Mouse (Mus musculus): ENCODE measurements around the gene Emilin1. TPM values are rescaled to one million over a fixed set of nuclear protein-coding genes. Genes with fewer than 3 reads are reported as not detected.

Emilin1 gene
- polyA plus RNA-seq, 1 experiment from 2014 or later, result 306 TPM

DNA sequence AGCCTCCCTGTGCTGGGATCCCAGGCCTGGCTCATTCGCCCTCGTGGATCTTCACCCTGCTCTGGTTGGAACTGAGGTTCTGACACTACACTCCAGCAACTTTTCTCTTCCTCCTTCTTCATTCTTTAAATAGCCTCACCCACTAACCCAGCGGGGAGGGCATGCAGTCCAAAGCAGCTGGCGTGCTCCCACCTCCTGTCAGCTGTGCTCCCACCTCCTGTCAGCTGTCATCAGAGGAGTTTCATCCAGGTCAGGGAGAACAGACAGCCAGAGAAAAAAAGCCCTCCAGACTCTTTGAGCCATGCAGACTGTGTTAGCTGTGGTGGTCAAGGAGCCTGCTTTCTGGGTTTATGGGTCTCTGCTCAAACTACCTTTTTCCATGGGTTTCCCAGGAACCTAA lies 18.2 kb downstream of the Emilin1 start:
- H3K27me3 ChIP-seq, result no peaks in the 10 kb centered on the region
- H3K9ac ChIP-seq, result no peak overlapping the region
- 91% methylated on average over 4 of the region's 4 CpGs for WGBS
- H3K36me3 ChIP-seq, result no peaks in the 10 kb centered on the region
- no peak overlapping the region for H3K27ac ChIP-seq
- no peaks in the 10 kb centered on the region for H3K9me3 ChIP-seq (replicated peaks)
- H3K4me3 ChIP-seq (replicated peaks), result no peak overlapping the region
- ATAC-seq (replicated peaks; ENCODE audit: low FRiP score), result no peak
- H3K4me1 ChIP-seq, result peaks cover 4% of the 10 kb centered on the region; the same call in 1 of the 2 replicates
- no peak overlapping the region for H3K4me2 ChIP-seq

GRCm38 (mm10) chr5:30933705-30934104 lies 20.5 kb downstream of the Emilin1 start:
- WGBS, result 67% methylated on average over 5 of the region's 5 CpGs

DNA sequence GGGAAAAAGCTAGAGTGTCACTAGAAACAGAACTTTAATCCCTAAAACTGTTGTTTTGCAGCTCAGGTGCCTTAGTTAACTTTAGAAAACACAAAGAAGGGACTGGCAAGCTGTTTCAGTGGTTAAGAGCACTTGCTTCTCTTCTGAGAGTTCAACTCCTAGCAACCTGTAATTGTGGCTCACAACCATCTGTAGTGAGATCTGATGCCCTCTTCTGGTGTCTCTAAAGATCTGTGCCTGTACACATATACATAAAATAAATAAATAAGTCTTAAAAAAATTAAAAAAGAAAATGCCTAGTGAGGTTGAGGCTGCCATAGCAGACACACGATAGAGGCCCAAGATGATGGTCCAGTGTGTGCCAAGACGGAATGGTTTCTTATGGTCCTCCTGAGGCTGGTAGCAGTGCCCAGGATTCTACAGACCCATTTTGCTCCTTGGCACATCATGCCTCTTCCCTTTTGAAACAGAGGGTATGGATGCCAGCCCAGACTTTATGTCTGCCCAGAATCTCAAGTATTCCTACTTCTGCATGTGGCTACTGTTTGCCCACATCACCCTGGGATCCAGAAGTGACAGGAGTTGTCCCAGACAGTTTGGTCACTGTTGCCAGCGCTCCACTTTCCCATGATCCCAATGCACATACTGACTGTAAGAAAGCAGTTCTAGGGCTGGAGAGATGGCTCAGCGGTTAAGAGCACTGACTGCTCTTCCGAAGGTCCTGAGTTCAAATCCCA lies 21.7 kb downstream of the Emilin1 start:
- 89% methylated on average over 5 of the region's 5 CpGs for WGBS
- Histone ChIP-seq H3K27ac (no peak overlapping the region), H3K4me3 (replicated peaks) (no peak overlapping the region), H3K9ac (no peak overlapping the region), H3K36me3 (no peaks in the 10 kb centered on the region), H3K27me3 (no peaks in the 10 kb centered on the region), H3K9me3 (replicated peaks) (no peaks in the 10 kb centered on the region), H3K4me2 (no peak overlapping the region), H3K4me1 (no peaks in the 10 kb centered on the region)
- no peak for ATAC-seq (replicated peaks; ENCODE audit: low FRiP score)

More at GRCm38 (mm10) chr5:30933705-30934104, 20.5 kb downstream of the Emilin1 start:
- no peak for ATAC-seq (replicated peaks; ENCODE audit: low FRiP score)
- no peak overlapping the region for H3K27ac ChIP-seq
- H3K4me2 ChIP-seq, result no peak overlapping the region
- no peak overlapping the region for H3K9ac ChIP-seq
- no peaks in the 10 kb centered on the region for H3K36me3 ChIP-seq
- H3K9me3 ChIP-seq (replicated peaks), result no peaks in the 10 kb centered on the region
- H3K27me3 ChIP-seq, result no peaks in the 10 kb centered on the region
- no peaks in the 10 kb centered on the region for H3K4me1 ChIP-seq
- no peak overlapping the region for H3K4me3 ChIP-seq (replicated peaks)

- Histone ChIP-seq H3K36me3 (no peaks in the 10 kb centered on the region), H3K4me2 (no peak overlapping the region), H3K9me3 (replicated peaks) (no peaks in the 10 kb centered on the region), H3K4me3 (replicated peaks) (no peak overlapping the region), H3K27me3 (peaks cover 8% of the 10 kb centered on the region; the same call in 1 of the 2 replicates), H3K27ac (no peak overlapping the region), H3K4me1 (peaks cover 11% of the 10 kb centered on the region), H3K9ac (no peak overlapping the region)
- WGBS, result 96% methylated on average over 2 of the region's 2 CpGs
- no peak for ATAC-seq (replicated peaks; ENCODE audit: low FRiP score)
Measured at GRCm38 (mm10) chr5:30943004-30943403, 29.8 kb downstream of the Emilin1 start.

- no peak for ATAC-seq (replicated peaks; ENCODE audit: low FRiP score)
- peaks cover 20% of the 10 kb centered on the region for H3K4me1 ChIP-seq
- H3K9me3 ChIP-seq (replicated peaks), result no peaks in the 10 kb centered on the region
- H3K9ac ChIP-seq, result no peak overlapping the region
- no peak overlapping the region for H3K4me3 ChIP-seq (replicated peaks)
- no peak overlapping the region for H3K27ac ChIP-seq
- 0 out of 2 replicates have a peak overlapping the region, but pooled peaks have one; percentile 90 for H3K4me2 ChIP-seq
- WGBS, result 90% methylated on average over 6 of the region's 6 CpGs
- H3K27me3 ChIP-seq, result peaks cover 8% of the 10 kb centered on the region; the same call in 1 of the 2 replicates
- H3K36me3 ChIP-seq, result no peaks in the 10 kb centered on the region
Measured at GRCm38 (mm10) chr5:30944344-30944743, 31.1 kb downstream of the Emilin1 start.

DNA sequence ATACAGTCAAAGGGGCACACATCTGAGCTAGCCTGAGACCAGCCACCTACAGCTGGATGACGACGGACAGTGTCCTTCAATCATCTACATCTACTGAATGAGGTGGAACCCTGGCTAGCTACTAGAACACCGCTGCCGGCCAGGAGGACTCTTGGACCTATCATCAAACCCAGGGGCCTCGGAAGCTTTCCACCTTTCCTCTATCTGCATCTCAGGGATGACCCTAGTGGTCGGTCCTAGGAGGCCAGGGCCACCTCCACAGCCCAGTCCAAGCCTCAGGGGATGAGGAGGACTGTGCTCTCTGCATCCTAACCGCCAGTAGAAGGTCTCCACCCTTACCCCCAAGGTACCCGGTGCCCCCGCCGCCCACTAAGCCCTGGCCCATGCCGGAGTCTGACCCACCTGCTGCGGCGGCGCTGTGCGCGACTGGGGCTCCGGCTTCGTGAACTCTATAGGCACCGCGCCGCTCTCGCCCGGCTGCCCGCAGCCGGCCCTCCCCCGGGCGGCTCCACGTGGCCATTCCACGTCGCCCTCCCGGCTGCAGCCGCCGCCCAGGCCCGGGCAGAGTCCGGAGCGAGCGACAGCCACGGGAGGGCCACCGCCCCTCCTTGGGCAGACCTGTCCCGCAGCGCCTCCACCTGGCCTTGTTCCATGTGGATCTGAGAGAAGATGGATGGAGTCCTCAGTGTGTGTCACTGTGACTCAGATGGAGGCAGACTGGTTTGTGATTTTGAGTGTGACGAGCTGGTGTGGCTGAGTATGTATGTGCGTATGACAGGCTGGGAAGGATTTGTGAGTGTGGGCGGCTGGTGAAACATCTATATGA lies 32.0 kb downstream of the Emilin1 start, which contains the start of gene Cgref1:
Cgref1 (minus strand) TSS at position 636 of the 826 bp plus-strand sequence.
- 5% methylated on average over 44 of the region's 44 CpGs for WGBS

GRCm38 (mm10) chr5:30948620-30949019 lies 35.4 kb downstream of the Emilin1 start:
- no peak for ATAC-seq (replicated peaks; ENCODE audit: low FRiP score)
- H3K36me3 ChIP-seq, result peaks cover 22% of the 10 kb centered on the region
- H3K9ac ChIP-seq, result no peak overlapping the region
- no peak overlapping the region for H3K4me3 ChIP-seq (replicated peaks)
- peaks cover 8% of the 10 kb centered on the region; the same call in 1 of the 2 replicates for H3K27me3 ChIP-seq
- H3K4me1 ChIP-seq, result peaks cover 34% of the 10 kb centered on the region
- no peaks in the 10 kb centered on the region for H3K9me3 ChIP-seq (replicated peaks)
- H3K4me2 ChIP-seq, result 0 out of 2 replicates have a peak overlapping the region, but pooled peaks have one; percentile 78
- peak overlapping the region; percentile 88 for H3K27ac ChIP-seq
- 71% methylated on average over 5 of the region's 5 CpGs for WGBS

More for the DNA sequence above, 32.0 kb downstream of the Emilin1 start, which contains the start of gene Cgref1:
- Histone ChIP-seq H3K9me3 (replicated peaks) (no peaks in the 10 kb centered on the region), H3K9ac (peak within 1 kb of the TSS; percentile 50), H3K27ac (no peak within 1 kb of the TSS), H3K36me3 (no peaks in the 10 kb centered on the region), H3K4me3 (replicated peaks) (peak within 1 kb of the TSS; percentile 52), H3K4me2 (peak within 1 kb of the TSS; percentile 90), H3K27me3 (peaks cover 8% of the 10 kb centered on the region; the same call in 1 of the 2 replicates), H3K4me1 (peaks cover 26% of the 10 kb centered on the region)
- ATAC-seq (replicated peaks; ENCODE audit: low FRiP score), result peak; percentile 68

GRCm38 (mm10) chr5:30949654-30950326 lies 36.6 kb downstream of the Emilin1 start:
- ATAC-seq (replicated peaks; ENCODE audit: low FRiP score), result peak; percentile 91
- peaks cover 33% of the 10 kb centered on the region for H3K4me1 ChIP-seq
- H3K4me2 ChIP-seq, result peak overlapping the region; percentile 78
- WGBS, result under 1% methylated on average over 31 of the region's 31 CpGs
- H3K27ac ChIP-seq, result peak overlapping the region; percentile 88
- peak overlapping the region; percentile 49 for H3K9ac ChIP-seq
- H3K4me3 ChIP-seq (replicated peaks), result peak overlapping the region; percentile 59
- H3K27me3 ChIP-seq, result peaks cover 4% of the 10 kb centered on the region; the same call in 1 of the 2 replicates
- no peaks in the 10 kb centered on the region for H3K9me3 ChIP-seq (replicated peaks)
- H3K36me3 ChIP-seq, result peaks cover 33% of the 10 kb centered on the region

- WGBS, result 69% methylated on average over 4 of the region's 4 CpGs
Measured at GRCm38 (mm10) chr5:30950451-30950850, 37.2 kb downstream of the Emilin1 start.

GRCm38 (mm10) chr5:30950922-30951321 lies 37.7 kb downstream of the Emilin1 start:
- Histone ChIP-seq H3K9ac (no peak overlapping the region; the same call in 1 of the 2 replicates), H3K27me3 (no peaks in the 10 kb centered on the region), H3K36me3 (peaks cover 45% of the 10 kb centered on the region), H3K4me1 (peaks cover 23% of the 10 kb centered on the region), H3K27ac (no peak overlapping the region), H3K4me2 (peak overlapping the region; percentile 78; the same call in 1 of the 2 replicates), H3K9me3 (replicated peaks) (no peaks in the 10 kb centered on the region), H3K4me3 (replicated peaks) (no peak overlapping the region)
- 92% methylated on average over 2 of the region's 2 CpGs for WGBS
- no peak for ATAC-seq (replicated peaks; ENCODE audit: low FRiP score)

More at GRCm38 (mm10) chr5:30950451-30950850, 37.2 kb downstream of the Emilin1 start:
- Histone ChIP-seq H3K9ac (peak overlapping the region; percentile 49), H3K4me3 (replicated peaks) (peak overlapping the region; percentile 59), H3K36me3 (peaks cover 40% of the 10 kb centered on the region), H3K4me1 (peaks cover 27% of the 10 kb centered on the region), H3K9me3 (replicated peaks) (no peaks in the 10 kb centered on the region), H3K27ac (peak overlapping the region; percentile 88), H3K4me2 (peak overlapping the region; percentile 78), H3K27me3 (no peaks in the 10 kb centered on the region)
- ATAC-seq (replicated peaks; ENCODE audit: low FRiP score), result no peak

DNA sequence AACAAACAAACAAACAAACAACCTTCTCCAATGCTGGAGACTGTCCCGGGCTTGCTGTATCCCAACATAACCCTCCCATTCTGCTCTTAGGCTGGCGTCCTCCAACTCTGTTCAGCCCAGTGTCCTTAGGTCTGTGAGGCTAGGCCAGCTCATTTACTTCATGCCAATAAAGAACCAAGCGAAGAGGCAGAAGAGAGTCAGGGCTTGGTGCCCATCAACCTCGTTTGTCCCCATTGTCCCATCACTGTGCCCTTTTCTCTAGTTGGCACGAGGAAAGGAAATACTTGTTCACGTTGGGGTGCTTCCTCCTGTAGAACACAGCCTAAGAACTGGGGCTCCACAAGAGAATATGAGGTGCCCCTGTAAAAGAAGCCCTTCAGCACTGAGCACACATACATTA lies 38.5 kb downstream of the Emilin1 start:
- H3K27me3 ChIP-seq, result no peaks in the 10 kb centered on the region
- peaks cover 23% of the 10 kb centered on the region for H3K4me1 ChIP-seq
- no peak overlapping the region for H3K4me3 ChIP-seq (replicated peaks)
- H3K9ac ChIP-seq, result no peak overlapping the region
- WGBS, result 89% methylated on average over 6 of the region's 6 CpGs
- no peak overlapping the region for H3K4me2 ChIP-seq
- H3K36me3 ChIP-seq, result peaks cover 47% of the 10 kb centered on the region
- ATAC-seq (replicated peaks; ENCODE audit: low FRiP score), result no peak
- H3K9me3 ChIP-seq (replicated peaks), result no peaks in the 10 kb centered on the region
- H3K27ac ChIP-seq, result 0 out of 2 replicates have a peak overlapping the region, but pooled peaks have one; percentile 20
